Mouse (Mus musculus) gastrocnemius, adult 2 months (tissue): ENCODE measurements at regions not wholly inside any gene's neighbourhood (a gene's known extent, or its start where the extent isn't known, plus 50 kb on each side); places are given as distances from the start of the nearest gene placed in this dataset.

Experiments
- DNase-seq: peaks from one replicate; pipeline ENCODE4 v3.0.0; 2022
- H3K27ac ChIP-seq: fragments of 200-600 bp; 2 replicates; pipeline ENCODE4 v1.8.1; 2022; ENCODE audit warnings: mild to moderate bottlenecking
- H3K4me3 ChIP-seq: fragments of 200-600 bp; 2 replicates; pipeline ENCODE4 v1.8.1; 2022; ENCODE audit warnings: mild to moderate bottlenecking, moderate library complexity
- CTCF ChIP-seq: fragments of 200-600 bp; IDR thresholded peaks from 2 replicates; pipeline ENCODE4 v1.8.1; 2022; ENCODE audit warnings: antibody characterized with exemption, mild to moderate bottlenecking, moderate library complexity
- intact Hi-C: fragments of 180-260 bp; cut with DNase I; formaldehyde crosslinking; loops from one replicate; pipeline ENCODE4 v1.15.1; 2025

DNA sequence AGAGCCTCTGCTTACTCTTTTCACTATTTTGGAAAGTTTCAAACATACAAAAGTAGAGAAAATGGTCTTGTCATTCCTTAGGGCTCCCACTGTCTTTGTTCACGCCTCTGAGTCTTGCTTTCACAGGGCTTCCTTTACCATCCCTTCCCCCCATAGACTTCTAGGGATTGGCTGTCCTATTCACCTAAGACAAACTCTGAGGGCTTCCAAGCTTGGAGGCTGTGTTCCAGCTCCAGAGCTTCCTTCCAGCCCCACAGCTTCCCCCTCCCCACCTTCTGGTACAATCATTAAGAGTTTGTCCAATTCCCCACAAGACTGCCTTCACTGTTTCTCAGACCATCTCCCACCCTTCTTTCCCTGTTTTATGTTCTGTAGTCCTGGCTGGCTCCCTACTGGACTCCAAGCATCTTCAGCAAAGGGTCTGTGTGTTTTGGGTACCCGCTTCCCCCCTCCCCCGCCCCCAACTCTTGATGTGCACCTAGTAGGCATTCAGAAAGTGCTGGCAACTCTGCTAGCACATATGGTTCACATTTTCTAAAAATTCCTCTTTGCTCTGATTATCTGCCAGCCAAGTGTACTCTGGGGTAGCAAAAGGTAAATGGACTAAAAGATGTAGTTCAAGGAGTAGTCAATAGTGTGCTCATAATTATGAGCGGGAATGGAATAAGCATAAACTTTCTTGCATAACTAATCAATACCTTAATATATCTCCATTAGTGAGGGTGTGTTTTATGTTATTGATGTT, 344.0 kb downstream of the Slc4a3 start:
- no peak for TF ChIP-seq CTCF
- intact Hi-C loops: no loop called here
- Histone ChIP-seq H3K27ac (no peak overlapping the region), H3K4me3 (no peak overlapping the region)
- no peak for DNase-seq

DNA sequence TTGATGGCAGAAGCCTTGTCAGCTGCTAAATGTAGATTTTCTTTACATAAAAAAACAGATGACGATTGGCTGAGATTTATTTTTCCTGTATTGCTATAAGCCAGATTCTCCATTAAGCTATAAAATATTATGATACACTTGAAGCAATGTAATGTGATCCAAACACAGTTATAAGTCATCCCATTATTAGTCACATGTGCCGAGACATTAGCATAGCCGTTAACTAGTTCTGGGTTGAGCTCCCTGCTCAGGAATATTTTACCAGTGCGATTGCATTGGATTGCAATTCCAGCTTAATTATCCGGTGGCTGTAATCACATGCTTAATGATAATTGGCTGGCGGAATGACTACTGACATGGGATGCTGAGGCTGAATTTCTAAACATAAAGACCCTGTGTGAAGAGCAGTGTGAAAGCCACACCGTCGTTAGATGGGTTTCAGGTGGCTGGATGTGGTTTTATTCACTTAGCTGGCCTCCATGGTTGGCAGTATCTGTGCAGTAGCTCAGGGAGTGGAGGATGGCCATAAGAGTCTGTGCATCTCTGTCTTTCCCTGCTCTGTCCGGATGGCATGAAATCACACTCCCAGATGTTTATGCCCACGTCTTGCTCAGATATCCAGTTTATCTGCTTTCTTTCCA, 344.7 kb downstream of the Slc4a3 start:
- intact Hi-C loops: no loop called here
- H3K27ac ChIP-seq: no peak overlapping the region
- no peak for TF ChIP-seq CTCF
- DNase-seq: no peak
- H3K4me3 ChIP-seq: no peak overlapping the region

DNA sequence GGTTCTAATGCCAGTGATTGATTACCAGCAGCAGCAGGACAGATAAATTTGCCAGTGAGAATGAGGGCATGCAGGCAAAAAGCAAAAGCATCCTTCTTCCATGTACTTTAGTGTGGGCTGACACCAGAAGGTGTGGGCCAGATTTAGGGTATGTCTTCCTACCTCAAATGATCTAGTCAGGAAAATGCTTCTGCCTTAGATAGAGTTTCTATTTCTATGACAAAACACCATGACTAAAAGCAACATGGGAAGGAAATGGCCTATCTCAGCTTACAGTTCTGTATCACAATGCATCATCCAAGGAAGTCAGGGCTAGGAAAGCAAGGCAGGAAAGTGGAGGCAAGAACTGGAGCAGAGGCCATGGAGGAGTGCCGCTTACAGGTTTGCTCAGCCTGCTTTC, 349.5 kb downstream of the Slc4a3 start:
- intact Hi-C loops: no loop called here
- TF ChIP-seq CTCF: no peak
- no peak for DNase-seq
- Histone ChIP-seq H3K27ac (no peak overlapping the region), H3K4me3 (no peak overlapping the region)

GRCm38 (mm10) chr1:75901146-75901545, 355.1 kb downstream of the Slc4a3 start:
- intact Hi-C loops: no loop called here
- Histone ChIP-seq H3K27ac (no peak overlapping the region), H3K4me3 (no peak overlapping the region)
- no peak for DNase-seq
- TF ChIP-seq CTCF: no peak

- no peak overlapping the region for H3K4me3 ChIP-seq
- no peak overlapping the region for H3K27ac ChIP-seq
- DNase-seq: no peak
- TF ChIP-seq CTCF: no peak
- intact Hi-C loops: no loop called here
Observed at GRCm38 (mm10) chr1:75905699-75906470, 359.8 kb downstream of the Slc4a3 start.

DNA sequence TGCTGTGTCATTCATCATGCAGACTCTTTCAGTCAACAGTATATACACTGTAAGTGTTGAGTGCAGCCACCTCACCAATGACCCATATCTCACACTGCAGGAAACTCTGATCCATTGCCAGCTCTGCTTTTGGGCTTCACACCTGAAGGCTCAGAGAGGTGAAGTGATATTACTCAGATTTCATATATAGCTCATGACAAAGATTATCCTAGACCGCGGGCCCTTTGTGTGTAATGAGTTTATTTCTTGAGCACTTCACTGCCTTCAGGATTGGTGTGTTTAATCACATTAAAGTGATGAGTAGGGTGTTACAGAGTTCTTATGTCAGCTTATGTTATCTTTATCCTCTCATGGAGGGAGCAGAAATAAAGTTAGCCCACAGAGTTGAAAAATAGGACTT, 369.2 kb downstream of the Slc4a3 start:
- Histone ChIP-seq H3K4me3 (no peak overlapping the region), H3K27ac (no peak overlapping the region)
- no peak for DNase-seq
- intact Hi-C loops: no loop called here
- no peak for TF ChIP-seq CTCF

DNA sequence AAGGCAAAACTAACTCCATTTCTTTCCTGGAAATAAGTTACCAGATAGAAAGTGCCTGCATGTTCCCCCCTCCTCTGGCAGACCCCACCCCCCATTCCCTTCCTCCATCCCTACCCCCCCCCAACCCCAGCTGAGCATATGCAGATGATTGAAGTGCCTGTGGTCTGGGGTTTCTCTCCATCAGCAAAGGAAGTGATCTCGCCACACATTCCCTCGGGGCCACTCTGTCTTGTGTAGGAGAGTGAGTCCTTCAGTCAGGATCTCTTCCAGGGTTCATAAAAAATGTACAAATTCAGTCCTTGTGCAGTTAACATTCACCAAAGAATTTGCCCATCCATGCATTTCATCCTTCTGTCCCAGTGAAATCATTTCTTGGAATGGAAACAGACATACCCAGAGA, 370.1 kb downstream of the Slc4a3 start:
- no peak overlapping the region for H3K4me3 ChIP-seq
- intact Hi-C loops: no loop called here
- no peak for TF ChIP-seq CTCF
- no peak for DNase-seq
- H3K27ac ChIP-seq: no peak overlapping the region

GRCm38 (mm10) chr1:75919134-75919533, 373.1 kb downstream of the Slc4a3 start:
- intact Hi-C loops: no loop called here
- TF ChIP-seq CTCF: no peak
- H3K27ac ChIP-seq: no peak overlapping the region
- H3K4me3 ChIP-seq: no peak overlapping the region
- DNase-seq: no peak

DNA sequence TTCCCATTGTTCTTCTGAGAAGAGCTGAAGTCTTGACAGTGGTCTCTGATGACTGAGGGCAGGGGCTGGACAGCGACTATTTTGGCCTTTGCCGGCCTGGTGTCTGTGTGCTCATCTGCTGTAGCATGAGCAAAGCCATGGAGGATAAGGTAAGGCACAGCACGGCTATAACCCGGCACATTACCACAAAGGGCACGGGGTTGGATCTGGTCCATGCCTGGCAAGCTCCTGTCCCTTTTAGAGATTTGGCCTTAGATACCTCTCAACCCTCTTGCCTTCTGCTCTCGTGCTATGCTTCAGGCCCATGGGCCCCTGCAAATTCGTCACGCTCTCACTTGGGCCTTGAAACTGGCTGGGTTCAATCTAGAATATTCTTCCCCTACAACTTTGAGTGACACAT, 379.0 kb downstream of the Slc4a3 start:
- no peak for TF ChIP-seq CTCF
- no peak for DNase-seq
- H3K4me3 ChIP-seq: no peak overlapping the region

DNA sequence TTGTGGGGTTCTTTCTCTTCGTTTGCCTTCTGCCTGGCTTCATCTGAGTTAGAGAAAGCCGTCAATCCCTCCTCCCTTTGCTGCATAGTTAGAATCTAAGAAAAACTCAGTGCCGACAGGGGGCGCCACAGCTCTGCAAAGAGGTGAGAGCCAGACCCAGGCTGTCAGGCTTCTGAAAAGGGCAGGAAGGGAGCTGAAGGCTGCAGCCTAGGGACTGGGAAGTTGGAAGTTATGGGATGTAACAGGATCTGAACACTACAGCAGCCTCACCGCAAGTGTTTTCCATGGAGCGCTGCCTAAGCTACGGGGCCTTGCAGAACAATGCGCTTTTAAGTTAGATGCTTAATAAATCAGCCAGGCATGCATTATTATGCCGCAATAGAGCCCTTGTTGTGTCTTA, 379.7 kb downstream of the Slc4a3 start:
- peak; percentile 92 for DNase-seq
- intact Hi-C loops: loop anchor here (5.0 kb wide), 1 partner anchor 1591 kb away; the partner anchor contains the start of gene Epha4
- Histone ChIP-seq H3K4me3 (peak overlapping the region; percentile 40), H3K27ac (no peak overlapping the region)
- TF ChIP-seq CTCF: peak; percentile 92

More for the DNA sequence above, 379.0 kb downstream of the Slc4a3 start:
- no peak overlapping the region for H3K27ac ChIP-seq
- intact Hi-C loops: loop anchor here (5.0 kb wide), 1 partner anchor 1592 kb away; the partner anchor contains the start of gene Epha4

DNA sequence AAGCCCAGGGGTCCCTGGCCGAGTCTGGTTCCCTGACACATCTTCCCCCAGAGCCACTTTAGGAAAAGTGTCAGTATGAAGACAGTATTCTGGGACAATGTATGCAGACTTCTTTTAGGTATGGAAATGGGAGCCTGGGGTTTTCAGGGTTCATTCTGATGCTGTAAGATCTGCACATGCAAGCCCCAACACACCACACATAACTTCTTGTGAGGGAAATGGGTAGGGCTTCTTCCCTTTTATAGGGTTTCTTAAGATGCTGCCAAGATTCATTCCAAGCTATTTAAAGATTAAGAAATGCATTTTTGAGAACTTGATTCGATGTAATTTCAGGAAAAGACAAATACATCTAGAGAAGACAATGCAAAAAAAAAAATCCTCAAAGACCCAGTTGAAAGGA, 385.8 kb downstream of the Slc4a3 start:
- Histone ChIP-seq H3K4me3 (no peak overlapping the region), H3K27ac (no peak overlapping the region)
- TF ChIP-seq CTCF: no peak
- DNase-seq: no peak
- intact Hi-C loops: no loop called here

- intact Hi-C loops: no loop called here
- Histone ChIP-seq H3K4me3 (no peak overlapping the region), H3K27ac (peak overlapping the region; percentile 84)
- no peak for TF ChIP-seq CTCF
- DNase-seq: peak; percentile 59
Observed at GRCm38 (mm10) chr1:75933831-75934230, 387.8 kb downstream of the Slc4a3 start.

DNA sequence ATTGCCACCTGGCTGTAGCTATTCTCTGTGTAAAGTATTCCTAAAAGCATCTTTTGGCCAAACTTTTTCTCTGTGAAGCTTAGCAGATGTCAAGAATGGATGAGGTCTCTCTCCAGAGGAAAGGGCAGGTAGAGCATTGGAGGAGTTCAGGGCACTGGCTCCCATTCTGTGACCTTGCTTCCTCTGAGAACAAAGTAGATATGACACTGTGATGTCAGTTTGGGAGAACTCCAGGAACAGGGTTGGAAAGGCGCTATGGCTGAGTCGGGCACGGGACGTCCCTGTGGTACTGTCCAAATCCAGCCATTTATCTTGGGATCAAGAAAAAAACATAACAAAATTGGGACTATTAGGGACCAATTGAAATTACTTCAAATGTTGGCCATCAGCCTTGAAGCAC, 388.7 kb downstream of the Slc4a3 start:
- intact Hi-C loops: no loop called here
- H3K4me3 ChIP-seq: no peak overlapping the region
- no peak for TF ChIP-seq CTCF
- H3K27ac ChIP-seq: peak overlapping the region; percentile 20; the same call in 1 of the 2 replicates
- DNase-seq: no peak
